Mouse (Mus musculus) hindbrain, embryonic 14.5 days (tissue): Measurements from ENCODE around the gene Fndc11. TPM values are rescaled to one million over a fixed set of nuclear protein-coding genes. Genes with fewer than 3 reads are reported as not detected.

Source experiments
- ATAC-seq: fragments of 200-750 bp; cut with Nextera tagmentation; 2 replicates; pipeline ENCODE4 v1.8.0; 2017; ENCODE audit warnings: moderate number of reproducible peaks, mild to moderate bottlenecking, moderate TSS enrichment, moderate library complexity; ENCODE audit not compliant: low FRiP score
- DNase-seq: peaks from one replicate; pipeline ENCODE4 v3.0.0-alpha.2; 2015; ENCODE audit warnings: low spot score
- H3K27ac ChIP-seq: fragments of 300-500 bp; sonication (generic); 2 replicates; pipeline ENCODE4 v1.5.1; 2014; ENCODE audit warnings: mild to moderate bottlenecking, moderate library complexity
- H3K27me3 ChIP-seq: fragments of 300-500 bp; sonication (generic); 2 replicates; pipeline ENCODE4 v1.6.1; 2014; ENCODE audit warnings: mild to moderate bottlenecking, low read length, mixed read lengths; ENCODE audit not compliant: control insufficient read depth, insufficient read depth
- H3K36me3 ChIP-seq: fragments of 300-500 bp; sonication (generic); replicated peaks from 2 replicates; pipeline ENCODE4 v1.6.1; 2014; ENCODE audit not compliant: control insufficient read depth, insufficient read depth
- H3K4me1 ChIP-seq: fragments of 300-500 bp; sonication (generic); replicated peaks from 2 replicates; pipeline ENCODE4 v1.6.1; 2014; ENCODE audit warnings: antibody characterized with exemption, low read length, mixed read lengths; ENCODE audit not compliant: control insufficient read depth, insufficient read depth
- H3K4me2 ChIP-seq: fragments of 300-500 bp; sonication (generic); replicated peaks from 2 replicates; pipeline ENCODE4 v1.6.1; 2014; ENCODE audit warnings: mild to moderate bottlenecking, moderate library complexity
- H3K4me3 ChIP-seq: fragments of 300-500 bp; sonication (generic); replicated peaks from 2 replicates; pipeline ENCODE4 v1.5.1; 2014; ENCODE audit warnings: mild to moderate bottlenecking, low read length
- H3K9ac ChIP-seq: fragments of 300-500 bp; sonication (generic); 2 replicates; pipeline ENCODE4 v1.6.1; 2014
- H3K9me3 ChIP-seq: fragments of 300-500 bp; sonication (generic); 2 replicates; pipeline ENCODE4 v1.6.1; 2016; ENCODE audit warnings: low read length; ENCODE audit not compliant: control insufficient read depth
- WGBS: fragments of 180-500 bp; shearing (Covaris S2); extraction: QIAGEN DNeasy Blood & Tissue Kit; methylation state at CpG from one replicate; pipeline ENCODE4 v1.1.7; 2014; 5-methylcytosine and 5-hydroxymethylcytosine counted together
- polyA plus RNA-seq: library from polyadenylated mRNA; unstranded; fragments of >200 nt; fragmentation: Nextera tagmentation; extraction: Ambion mirVana; gene quantifications from 2 replicates; pipeline ENCODE4 v1.2.1, GENCODE M21; 2014

Fndc11 gene
- polyA plus RNA-seq, 1 experiment from 2014 or later = not detected

DNA sequence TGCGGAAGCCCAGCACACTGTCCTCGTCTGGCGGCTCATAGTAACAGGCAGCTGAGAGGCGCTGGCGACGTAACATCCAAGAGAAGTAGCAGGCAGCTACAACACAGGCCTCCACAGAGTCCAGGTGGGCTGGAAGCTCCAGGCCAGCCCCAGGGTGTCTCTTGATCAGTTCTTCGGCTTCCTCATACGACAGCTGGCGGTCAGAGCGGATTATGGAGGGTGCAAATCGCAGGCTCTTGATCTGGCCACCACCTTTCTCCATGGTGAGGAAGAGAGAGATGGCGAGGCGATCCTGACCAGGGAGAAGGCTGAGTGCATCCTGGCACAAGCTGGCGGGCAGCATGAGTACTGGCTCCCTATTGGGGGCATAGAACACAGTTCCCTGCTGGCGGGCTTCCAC lies 13.6 kb downstream of the Fndc11 start:
- no peaks in the 10 kb centered on the region for H3K4me1 ChIP-seq
- no peak for DNase-seq
- ATAC-seq = no peak
- no peaks in the 10 kb centered on the region for H3K9me3 ChIP-seq
- no peak overlapping the region for H3K27ac ChIP-seq
- H3K4me2 ChIP-seq = no peak overlapping the region
- 93% methylated on average over 15 of the region's 15 CpGs for WGBS
- H3K9ac ChIP-seq = no peak overlapping the region
- no peaks in the 10 kb centered on the region for H3K36me3 ChIP-seq
- no peaks in the 10 kb centered on the region for H3K27me3 ChIP-seq
- no peak overlapping the region for H3K4me3 ChIP-seq

DNA sequence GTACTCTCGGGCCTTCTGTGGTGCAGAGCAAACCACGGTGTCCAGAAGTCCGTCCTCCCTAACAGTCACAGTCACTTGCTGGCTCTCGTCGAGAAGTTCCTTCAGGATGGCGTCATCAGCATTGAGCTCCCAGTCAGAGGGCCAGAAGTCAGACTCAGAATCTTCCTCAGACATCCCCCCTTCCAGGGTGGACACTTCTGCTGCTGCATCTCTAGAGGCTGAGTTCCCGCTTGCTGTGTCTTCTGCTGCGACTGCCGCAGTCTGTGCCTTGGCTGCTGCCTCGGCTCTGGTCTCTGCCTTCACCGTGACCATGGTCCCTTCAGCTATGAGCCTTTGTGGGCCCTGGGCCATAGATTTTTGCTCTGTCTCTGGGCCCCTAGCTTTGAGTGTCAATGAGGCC lies 14.9 kb downstream of the Fndc11 start:
- Histone ChIP-seq H3K4me3 (no peak overlapping the region), H3K4me1 (no peaks in the 10 kb centered on the region), H3K9ac (no peak overlapping the region), H3K9me3 (no peaks in the 10 kb centered on the region), H3K27ac (no peak overlapping the region), H3K4me2 (no peak overlapping the region), H3K36me3 (no peaks in the 10 kb centered on the region), H3K27me3 (no peaks in the 10 kb centered on the region)
- 91% methylated on average over 11 of the region's 11 CpGs for WGBS
- ATAC-seq = no peak
- DNase-seq = no peak

DNA sequence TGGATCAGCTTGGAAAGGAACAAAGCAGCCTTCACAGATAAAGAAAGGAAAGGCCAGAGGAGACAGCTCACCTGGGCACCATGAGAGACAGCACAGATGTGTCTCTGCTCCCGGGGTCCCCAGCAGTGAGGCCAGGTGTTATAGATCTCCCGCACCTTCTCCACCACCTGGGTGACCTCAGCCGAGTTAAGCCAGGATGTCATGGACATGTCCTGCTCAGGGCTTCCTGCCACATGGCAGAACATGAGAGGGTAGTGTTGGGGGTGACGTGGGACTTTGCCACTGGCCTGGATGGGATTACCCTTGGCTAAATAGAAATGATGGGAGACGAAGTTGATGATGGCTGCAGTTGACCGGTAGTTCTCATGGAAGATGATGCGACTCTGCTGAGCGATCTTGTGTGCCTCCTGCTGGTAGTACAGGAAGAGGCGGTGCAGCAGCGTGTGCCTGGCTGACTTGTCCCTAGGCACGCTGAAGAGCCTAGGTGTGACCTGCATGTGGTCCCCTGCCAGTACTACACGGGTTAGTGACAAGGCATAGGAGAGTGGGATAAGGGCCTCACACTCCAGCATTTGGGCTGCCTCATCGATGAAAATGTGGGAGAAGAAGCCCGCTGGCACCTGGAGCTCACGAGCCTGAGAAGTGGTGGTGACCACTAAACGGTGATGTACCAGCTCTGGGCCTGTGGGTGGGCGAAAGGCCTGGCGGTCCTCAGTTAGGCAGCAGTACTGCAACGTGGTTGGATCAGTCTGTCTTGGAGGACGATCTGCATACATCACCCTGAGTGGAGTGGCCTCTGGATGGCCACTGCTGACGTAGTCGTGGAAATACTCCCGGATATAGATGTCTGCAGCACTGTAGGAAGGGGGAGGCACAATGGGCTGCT lies 16.1 kb downstream of the Fndc11 start:
- Histone ChIP-seq H3K36me3 (no peaks in the 10 kb centered on the region), H3K27ac (no peak overlapping the region), H3K9me3 (no peaks in the 10 kb centered on the region), H3K4me2 (no peak overlapping the region), H3K4me1 (no peaks in the 10 kb centered on the region), H3K27me3 (no peaks in the 10 kb centered on the region), H3K4me3 (no peak overlapping the region), H3K9ac (no peak overlapping the region)
- ATAC-seq (no peak), DNase-seq (no peak)
- 86% methylated on average over 23 of the region's 23 CpGs for WGBS

DNA sequence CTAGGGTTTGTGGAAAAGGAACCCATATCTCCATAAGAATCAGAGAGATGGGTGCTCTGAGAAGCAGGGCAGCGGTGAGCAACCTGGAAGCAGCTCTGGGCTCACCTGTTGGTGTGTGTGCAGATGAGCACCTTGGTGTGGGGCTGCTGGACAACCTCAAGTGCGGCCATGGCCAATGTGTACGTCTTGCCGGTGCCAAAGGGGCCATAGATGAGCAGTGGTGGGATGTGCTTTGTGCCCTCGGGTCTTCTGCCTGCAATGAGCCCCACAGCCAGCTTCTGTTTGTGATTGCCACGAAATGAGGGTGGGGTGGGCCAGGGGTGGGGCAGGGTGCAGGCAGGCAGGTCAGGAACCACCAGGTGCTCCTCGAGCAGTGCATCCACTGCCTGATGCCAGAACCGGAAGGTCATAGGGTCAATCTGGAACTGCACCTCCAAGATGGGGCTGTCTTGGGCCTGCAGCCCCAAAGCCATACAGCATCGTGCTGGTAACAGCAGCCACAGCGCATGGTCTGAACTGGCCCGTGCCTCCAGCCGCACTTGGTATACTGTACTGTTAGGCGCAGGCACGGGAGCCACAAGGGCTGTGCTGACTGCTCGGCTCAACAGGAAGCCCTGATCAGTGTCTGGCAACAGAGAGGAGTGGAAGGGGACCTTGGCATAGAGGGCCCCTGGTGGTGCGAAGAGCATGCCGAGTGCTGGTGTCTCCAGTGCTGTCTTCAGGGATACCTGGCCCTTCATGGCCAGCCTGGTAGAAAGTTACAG lies 17.6 kb downstream of the Fndc11 start:
- DNase-seq = no peak
- Histone ChIP-seq H3K27me3 (no peaks in the 10 kb centered on the region), H3K9ac (no peak overlapping the region), H3K4me1 (no peaks in the 10 kb centered on the region; the same call in 1 of the 2 replicates), H3K27ac (no peak overlapping the region), H3K9me3 (no peaks in the 10 kb centered on the region), H3K4me2 (no peak overlapping the region), H3K4me3 (no peak overlapping the region), H3K36me3 (no peaks in the 10 kb centered on the region)
- ATAC-seq = no peak
- WGBS = 91% methylated on average over 17 of the region's 17 CpGs

DNA sequence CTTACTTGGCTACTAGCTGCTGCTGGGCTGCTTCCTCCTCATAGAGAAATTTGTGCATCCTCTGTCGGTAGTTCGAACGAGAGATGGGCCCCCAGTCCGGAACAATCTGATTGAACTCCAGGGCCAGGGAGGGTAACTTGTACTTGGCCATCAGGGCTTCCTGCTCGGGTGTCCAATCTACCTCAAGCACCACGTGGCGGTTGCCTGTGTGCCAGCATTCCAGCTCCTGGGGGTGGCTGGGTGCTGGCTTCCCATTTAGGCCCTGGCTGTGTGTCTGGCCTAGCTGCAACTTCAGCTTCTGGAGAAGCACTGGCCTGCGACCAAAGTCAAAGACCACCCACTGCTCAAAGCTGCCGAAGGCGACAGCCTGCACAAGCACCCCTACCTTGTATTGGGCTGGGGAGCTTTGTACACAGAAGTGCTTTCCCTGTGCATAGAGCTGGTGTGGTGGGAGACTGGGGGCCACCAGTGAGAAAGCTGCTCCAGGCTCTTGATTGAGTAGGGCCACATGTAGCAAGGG lies 18.3 kb downstream of the Fndc11 start:
- H3K4me1 ChIP-seq = no peaks in the 10 kb centered on the region; the same call in 1 of the 2 replicates
- H3K27ac ChIP-seq = no peak overlapping the region
- H3K4me2 ChIP-seq = no peak overlapping the region
- no peaks in the 10 kb centered on the region for H3K9me3 ChIP-seq
- DNase-seq = no peak
- ATAC-seq = no peak
- no peak overlapping the region for H3K9ac ChIP-seq
- 68% methylated on average over 10 of the region's 10 CpGs for WGBS
- H3K36me3 ChIP-seq = no peaks in the 10 kb centered on the region
- no peaks in the 10 kb centered on the region for H3K27me3 ChIP-seq
- no peak overlapping the region for H3K4me3 ChIP-seq

DNA sequence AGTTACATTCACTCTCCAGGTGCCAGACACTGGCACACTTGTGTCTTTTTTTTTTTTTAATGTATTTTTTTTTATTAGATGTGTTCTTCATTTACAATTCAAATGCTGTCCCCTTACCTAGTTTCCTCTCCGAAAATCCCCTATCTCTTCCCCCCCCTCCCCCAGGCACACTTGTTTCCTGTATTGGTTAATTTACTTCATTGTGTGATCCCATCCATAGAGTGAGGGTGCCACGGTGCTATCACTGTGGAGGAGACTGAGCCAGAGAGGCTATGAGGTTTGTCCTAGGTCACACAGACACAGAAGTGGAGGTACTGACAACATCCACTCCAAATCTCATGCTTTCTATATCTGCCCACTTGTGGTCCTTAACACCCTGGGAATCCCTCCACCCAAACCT lies 19.0 kb downstream of the Fndc11 start:
- Histone ChIP-seq H3K4me1 (no peaks in the 10 kb centered on the region; the same call in 1 of the 2 replicates), H3K9me3 (no peaks in the 10 kb centered on the region), H3K4me3 (no peak overlapping the region), H3K36me3 (no peaks in the 10 kb centered on the region), H3K4me2 (no peak overlapping the region), H3K9ac (no peak overlapping the region), H3K27me3 (no peaks in the 10 kb centered on the region), H3K27ac (no peak overlapping the region)
- 55% methylated on average over 2 of the region's 2 CpGs for WGBS
- DNase-seq (no peak), ATAC-seq (no peak)

DNA sequence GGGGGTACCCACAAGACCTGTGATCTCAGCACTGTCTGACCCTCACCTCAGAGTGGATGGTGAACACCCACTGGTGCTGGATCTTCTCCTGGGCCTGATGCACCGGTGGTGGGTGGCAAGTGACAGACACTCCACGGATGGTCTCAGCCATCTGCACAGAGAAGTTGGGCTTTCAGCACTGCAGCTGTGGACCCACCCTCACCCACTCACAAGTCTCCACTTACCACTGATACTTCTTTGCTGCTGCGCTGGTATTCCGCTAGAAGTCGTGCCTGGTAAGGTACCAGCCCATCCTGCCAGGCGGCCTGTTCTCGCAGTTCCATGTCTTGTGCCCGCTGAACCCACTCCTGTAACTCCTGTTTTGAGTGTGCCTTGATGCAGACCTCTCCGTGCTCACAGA lies 19.4 kb downstream of the Fndc11 start:
- no peak overlapping the region for H3K4me3 ChIP-seq
- H3K9ac ChIP-seq = no peak overlapping the region
- no peaks in the 10 kb centered on the region for H3K9me3 ChIP-seq
- H3K4me1 ChIP-seq = no peaks in the 10 kb centered on the region; the same call in 1 of the 2 replicates
- WGBS = 93% methylated on average over 9 of the region's 9 CpGs
- H3K27ac ChIP-seq = no peak overlapping the region
- H3K4me2 ChIP-seq = no peak overlapping the region
- no peak for ATAC-seq
- H3K27me3 ChIP-seq = no peaks in the 10 kb centered on the region
- H3K36me3 ChIP-seq = no peaks in the 10 kb centered on the region
- DNase-seq = no peak

DNA sequence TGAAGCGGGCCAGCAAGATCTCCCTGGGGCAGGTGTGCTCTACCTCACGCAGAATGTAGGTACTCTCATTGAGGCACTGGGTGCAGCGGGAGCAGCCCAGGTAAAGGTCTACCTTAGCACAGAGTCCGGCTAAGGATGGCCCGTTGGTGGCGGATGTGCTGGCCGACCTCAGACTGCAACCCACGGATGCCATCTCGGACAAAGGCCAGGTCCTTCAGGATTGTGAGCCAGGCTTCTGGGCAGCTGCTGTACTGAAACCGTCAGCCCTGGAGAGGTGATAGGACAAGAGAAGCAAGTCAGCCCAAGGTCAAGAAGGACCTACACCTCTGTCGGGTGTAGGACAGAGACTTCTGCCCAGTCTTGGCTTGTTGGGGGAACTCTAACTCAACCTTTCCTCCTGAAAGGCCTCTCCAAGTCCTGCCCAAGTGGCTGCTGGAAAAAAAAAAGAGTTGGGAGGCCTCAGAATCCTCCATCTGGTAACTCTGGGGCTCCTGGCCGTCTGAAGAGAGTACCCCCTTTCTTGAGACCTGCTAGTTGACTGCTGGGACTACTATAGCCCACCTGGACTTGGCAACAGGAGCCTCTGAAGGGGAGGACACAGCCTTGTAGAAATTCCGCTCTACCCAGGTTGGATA lies 21.1 kb downstream of the Fndc11 start:
- WGBS = 91% methylated on average over 13 of the region's 13 CpGs
- no peaks in the 10 kb centered on the region for H3K27me3 ChIP-seq
- DNase-seq (no peak), ATAC-seq (no peak)
- no peaks in the 10 kb centered on the region for H3K9me3 ChIP-seq
- H3K4me2 ChIP-seq = no peak overlapping the region
- H3K4me3 ChIP-seq = no peak overlapping the region
- H3K36me3 ChIP-seq = no peaks in the 10 kb centered on the region
- H3K9ac ChIP-seq = no peak overlapping the region
- H3K4me1 ChIP-seq = no peaks in the 10 kb centered on the region; the same call in 1 of the 2 replicates
- no peak overlapping the region for H3K27ac ChIP-seq
